Mouse (Mus musculus): ENCODE data around the gene Aprt. TPM values are rescaled to one million over a fixed set of nuclear protein-coding genes. Genes with fewer than 3 reads are reported as not detected.

The Aprt gene
- polyA plus RNA-seq, 1 experiment, result 108 TPM

GRCm38 (mm10) chr8:122593783-122594507 is 17.2 kb upstream of the Aprt start:
- Histone ChIP-seq H3K4me3 (replicated peaks; ENCODE audit: extremely low read depth, low read depth, low read length) (no peak overlapping the region), H3K4me1 (ENCODE audit: control insufficient read depth, insufficient read depth, low read length) (no peaks in the 10 kb centered on the region)
- WGBS, result 85% methylated on average over 19 of the region's 19 CpGs
- no peak for TF ChIP-seq POLR2A (IDR thresholded peaks at IDR 0.05; ENCODE audit: borderline replicate concordance, extremely low read depth, low read depth, low read length)
- no peak for TF ChIP-seq CTCF (IDR thresholded peaks at IDR 0.05; ENCODE audit: insufficient read depth, low read length)
- DNase-seq, result no peak

DNA sequence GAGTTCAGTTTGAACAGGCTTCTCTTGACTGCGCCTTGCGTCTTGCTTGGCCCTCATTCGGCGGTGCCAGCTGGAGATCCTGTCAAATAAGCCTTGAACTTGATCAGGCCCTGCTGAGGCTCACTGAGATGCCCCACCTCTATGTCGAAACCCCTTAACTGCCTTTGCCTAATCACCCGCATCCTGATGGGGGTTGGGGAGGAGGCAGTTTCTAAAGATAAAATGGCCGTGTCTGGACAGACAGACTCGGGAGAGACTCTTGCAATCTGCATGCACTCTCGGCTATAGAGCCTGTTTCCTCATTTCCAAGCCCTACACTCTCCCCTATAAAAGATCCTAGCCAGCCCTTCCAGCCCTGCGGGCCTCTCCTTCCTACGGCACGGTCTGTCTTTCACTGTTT is 16.5 kb upstream of the Aprt start:
- WGBS, result 73% methylated on average over 12 of the region's 12 CpGs
- no peak for TF ChIP-seq CTCF (IDR thresholded peaks at IDR 0.05; ENCODE audit: insufficient read depth, low read length)
- TF ChIP-seq POLR2A (IDR thresholded peaks at IDR 0.05; ENCODE audit: borderline replicate concordance, extremely low read depth, low read depth, low read length), result no peak
- H3K4me1 ChIP-seq (ENCODE audit: control insufficient read depth, insufficient read depth, low read length), result no peaks in the 10 kb centered on the region
- H3K4me3 ChIP-seq (replicated peaks; ENCODE audit: extremely low read depth, low read depth, low read length), result no peak overlapping the region
- no peak for DNase-seq

DNA sequence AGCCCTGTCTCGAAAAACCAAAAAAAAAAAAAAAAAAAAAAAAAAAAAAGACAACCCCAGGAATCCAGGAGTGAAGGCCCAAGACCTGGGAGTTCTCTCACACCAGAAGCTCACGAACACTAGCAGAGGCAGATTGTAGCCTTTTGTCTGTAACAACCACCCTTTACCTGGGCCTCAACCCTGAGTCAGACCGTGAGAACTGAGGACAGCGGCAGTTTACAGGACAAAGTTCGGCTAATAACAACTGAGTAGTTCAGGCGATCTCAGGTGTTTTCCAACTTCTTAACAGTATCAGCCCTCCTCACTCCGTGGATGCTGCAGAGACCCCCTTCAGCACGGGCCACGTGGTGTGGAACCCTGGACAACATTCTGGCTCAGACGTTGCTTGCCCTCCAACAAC is 10.0 kb upstream of the Aprt start:
- WGBS, result 92% methylated on average over 10 of the region's 10 CpGs
- no peak for TF ChIP-seq CTCF (IDR thresholded peaks at IDR 0.05; ENCODE audit: insufficient read depth, low read length)

DNA sequence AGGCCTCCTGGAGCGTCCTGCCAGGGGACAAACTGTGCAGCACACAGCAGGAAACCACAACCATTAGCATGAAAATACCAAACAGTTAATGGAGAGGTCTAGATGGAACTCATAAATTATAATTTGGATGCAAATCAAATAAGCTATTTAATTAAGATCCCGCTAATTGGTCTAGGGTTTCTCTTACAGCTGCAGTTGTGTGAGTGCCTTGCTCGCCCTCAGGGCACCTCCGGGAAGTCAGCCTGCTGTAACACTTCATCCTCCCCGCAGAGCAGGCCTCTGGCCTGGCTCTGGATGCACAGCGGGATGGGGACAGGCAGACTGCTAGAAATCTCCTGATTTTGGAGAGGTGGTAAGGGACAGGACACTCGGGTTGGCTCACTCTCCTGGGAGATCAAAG is 9.5 kb upstream of the Aprt start:
- no peaks in the 10 kb centered on the region for H3K4me1 ChIP-seq (ENCODE audit: control insufficient read depth, insufficient read depth, low read length)
- DNase-seq, result no peak
- no peak overlapping the region for H3K4me3 ChIP-seq (replicated peaks; ENCODE audit: extremely low read depth, low read depth, low read length)
- WGBS, result 81% methylated on average over 7 of the region's 7 CpGs
- no peak for TF ChIP-seq CTCF (IDR thresholded peaks at IDR 0.05; ENCODE audit: insufficient read depth, low read length)
- no peak for TF ChIP-seq POLR2A (IDR thresholded peaks at IDR 0.05; ENCODE audit: borderline replicate concordance, extremely low read depth, low read depth, low read length)

More for the DNA sequence above, 10.0 kb upstream of the Aprt start:
- Histone ChIP-seq H3K4me1 (ENCODE audit: control insufficient read depth, insufficient read depth, low read length) (no peaks in the 10 kb centered on the region), H3K4me3 (replicated peaks; ENCODE audit: extremely low read depth, low read depth, low read length) (no peak overlapping the region)
- DNase-seq, result no peak

- Histone ChIP-seq H3K4me3 (replicated peaks; ENCODE audit: extremely low read depth, low read depth, low read length) (no peak overlapping the region), H3K4me1 (ENCODE audit: control insufficient read depth, insufficient read depth, low read length) (no peaks in the 10 kb centered on the region)
- no peak for TF ChIP-seq CTCF (IDR thresholded peaks at IDR 0.05; ENCODE audit: insufficient read depth, low read length)
- no peak for TF ChIP-seq POLR2A (IDR thresholded peaks at IDR 0.05; ENCODE audit: borderline replicate concordance, extremely low read depth, low read depth, low read length)
- DNase-seq, result no peak
- WGBS, result 50% methylated on average over 14 of the region's 14 CpGs
Measured at GRCm38 (mm10) chr8:122585411-122585891, 8.7 kb upstream of the Aprt start.

GRCm38 (mm10) chr8:122584981-122585380 is 8.3 kb upstream of the Aprt start:
- WGBS, result 86% methylated on average over 9 of the region's 9 CpGs
- no peak overlapping the region for H3K4me3 ChIP-seq (replicated peaks; ENCODE audit: extremely low read depth, low read depth, low read length)
- TF ChIP-seq CTCF (IDR thresholded peaks at IDR 0.05; ENCODE audit: insufficient read depth, low read length), result no peak
- TF ChIP-seq POLR2A (IDR thresholded peaks at IDR 0.05; ENCODE audit: borderline replicate concordance, extremely low read depth, low read depth, low read length), result no peak

DNA sequence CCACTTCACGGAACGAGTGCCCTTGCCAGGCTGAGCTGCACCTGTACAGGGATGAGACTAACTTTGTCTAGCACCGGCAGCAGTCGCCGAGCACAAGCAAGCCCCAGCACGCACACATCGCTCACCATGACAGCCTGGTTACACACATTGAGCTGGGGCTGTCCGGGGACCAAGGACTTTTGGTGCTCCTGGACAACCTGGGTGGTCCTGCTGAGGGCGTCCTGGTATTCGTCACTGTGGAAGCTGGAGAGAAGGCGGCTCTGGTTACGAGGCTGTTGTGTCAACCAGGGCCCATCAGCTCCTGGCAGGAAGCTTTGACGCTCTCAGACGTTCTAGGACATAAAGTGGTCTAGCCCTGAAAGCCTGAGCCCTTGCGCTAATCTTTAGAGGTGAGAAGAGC is 4.2 kb upstream of the Aprt start:
- Histone ChIP-seq H3K4me1 (ENCODE audit: control insufficient read depth, insufficient read depth, low read length) (peaks cover 5% of the 10 kb centered on the region), H3K4me3 (replicated peaks; ENCODE audit: extremely low read depth, low read depth, low read length) (no peak overlapping the region)
- TF ChIP-seq CTCF (IDR thresholded peaks at IDR 0.05; ENCODE audit: insufficient read depth, low read length) (no peak), POLR2A (IDR thresholded peaks at IDR 0.05; ENCODE audit: borderline replicate concordance, extremely low read depth, low read depth, low read length) (no peak)
- WGBS, result 43% methylated on average over 15 of the region's 15 CpGs
- DNase-seq, result no peak

More at GRCm38 (mm10) chr8:122584981-122585380, 8.3 kb upstream of the Aprt start:
- no peak for DNase-seq
- H3K4me1 ChIP-seq (ENCODE audit: control insufficient read depth, insufficient read depth, low read length), result no peaks in the 10 kb centered on the region

- Histone ChIP-seq H3K4me1 (ENCODE audit: control insufficient read depth, insufficient read depth, low read length) (peaks cover 8% of the 10 kb centered on the region), H3K4me3 (replicated peaks; ENCODE audit: extremely low read depth, low read depth, low read length) (no peak overlapping the region)
- TF ChIP-seq CTCF (IDR thresholded peaks at IDR 0.05; ENCODE audit: insufficient read depth, low read length) (no peak), POLR2A (IDR thresholded peaks at IDR 0.05; ENCODE audit: borderline replicate concordance, extremely low read depth, low read depth, low read length) (no peak)
- no peak for DNase-seq
- 62% methylated on average over 7 of the region's 7 CpGs for WGBS
Measured at GRCm38 (mm10) chr8:122579196-122579595, 2.5 kb upstream of the Aprt start.

- DNase-seq, result no peak
- 32% methylated on average over 10 of the region's 10 CpGs for WGBS
- Histone ChIP-seq H3K4me3 (replicated peaks; ENCODE audit: extremely low read depth, low read depth, low read length) (no peak overlapping the region), H3K4me1 (ENCODE audit: control insufficient read depth, insufficient read depth, low read length) (peaks cover 8% of the 10 kb centered on the region)
- TF ChIP-seq CTCF (IDR thresholded peaks at IDR 0.05; ENCODE audit: insufficient read depth, low read length) (no peak), POLR2A (IDR thresholded peaks at IDR 0.05; ENCODE audit: borderline replicate concordance, extremely low read depth, low read depth, low read length) (no peak)
Measured at GRCm38 (mm10) chr8:122577116-122577515, 407 bp upstream of the Aprt start.
